ENCODE assay signal across 10 mouse cellular contexts in the genomic region with DNA sequence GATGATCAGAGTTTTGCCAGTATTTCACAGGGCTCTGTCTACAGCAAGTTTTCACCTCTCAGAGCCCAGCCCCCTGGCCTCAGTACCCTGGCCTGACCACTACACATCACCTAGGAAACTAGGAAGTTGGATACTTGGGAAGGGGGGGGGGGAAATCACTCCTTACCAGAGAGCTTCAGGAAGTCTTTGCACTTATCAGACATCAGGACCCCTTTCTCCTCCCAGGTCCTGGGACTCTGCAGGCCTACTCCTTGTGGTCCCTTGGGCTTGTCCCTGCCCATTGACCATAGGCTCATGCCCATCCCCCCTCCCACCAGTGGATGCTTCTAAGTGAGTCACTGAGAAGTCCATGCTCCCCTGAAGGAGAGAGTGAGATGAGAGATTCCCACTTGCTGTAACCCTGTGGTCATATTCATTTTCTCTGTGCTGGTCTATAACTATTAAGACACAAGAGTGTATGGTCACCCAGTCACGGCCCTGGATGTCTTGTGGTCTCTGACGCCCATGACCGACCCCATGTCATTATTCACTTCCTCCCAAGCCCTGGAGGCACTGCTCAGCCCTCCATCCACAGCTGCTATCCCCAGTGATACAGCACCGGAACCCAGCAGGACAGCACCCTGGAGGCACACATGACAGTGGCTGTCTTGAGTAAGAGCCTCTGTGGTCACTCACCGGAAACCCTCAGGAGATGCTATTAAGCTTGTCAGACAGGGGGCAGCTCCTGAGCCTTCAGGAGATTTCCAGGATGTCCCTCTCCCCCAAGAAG.
DNase-seq lines count a peak whose midpoint lies in the region; ATAC-seq and TF ChIP-seq lines count a peak whose summit lies in the region.
"Had no signal": no experiment of that assay in that cellular context is flagged by ENCODE, and none has a peak within 500 bp of the region (broad histone marks: within the 10 kb centered on the region; RNA-seq: fewer than 3 reads in every experiment).

No protein-coding gene starts in this region.

- H3K9ac ChIP-seq in embryonic facial prominence, embryonic 15.5 days: no peak overlapping the region
- no peak overlapping the region for H3K9ac ChIP-seq in limb, embryonic 11.5 days (ENCODE audit: low read length)
- no peak overlapping the region for H3K9ac ChIP-seq in neural tube, embryonic 13.5 days

- ATAC-seq in embryonic facial prominence, embryonic 15.5 days (ENCODE audit: insufficient number of reproducible peaks, low FRiP score, low TSS enrichment, low read depth): no peak
- peak; percentile 32; the same call in 1 of the 2 replicates for ATAC-seq in limb, embryonic 11.5 days (ENCODE audit: insufficient number of reproducible peaks, low FRiP score, low TSS enrichment, low read depth)
- ATAC-seq in neural tube, embryonic 13.5 days (ENCODE audit: low read depth): peak; percentile 13; the same call in 1 of the 2 replicates

- WGBS in embryonic facial prominence, embryonic 15.5 days: 75% methylated on average over 5 of the region's 5 CpGs
- WGBS in limb, embryonic 11.5 days: 81% methylated on average over 5 of the region's 5 CpGs
- WGBS in neural tube, embryonic 13.5 days: 67% methylated on average over 5 of the region's 5 CpGs

- no peak for DNase-seq in left cerebral cortex, adult 2 months (ENCODE audit: extremely low spot score in 1 of 2, low spot score in 2 of 2)
- no peak for DNase-seq in left cerebral cortex, adult 18-20 months (ENCODE audit: low spot score in 2 of 2)
- no peak for DNase-seq in limb, embryonic 11.5 days (ENCODE audit: low spot score)
- no peak for DNase-seq in ovary, adult 18-20 months (ENCODE audit: low spot score)
- no peak for DNase-seq in adrenal gland, postnatal 25 days
- DNase-seq in thymus, adult 18-20 months: no peak
- DNase-seq: adrenal gland, postnatal 36 days; gastrocnemius, postnatal 14 days had no signal

- H3K36me3 ChIP-seq in embryonic facial prominence, embryonic 15.5 days: no peaks in the 10 kb centered on the region
- H3K36me3 ChIP-seq in limb, embryonic 11.5 days (ENCODE audit: control insufficient read depth, insufficient read depth, low read length): no peaks in the 10 kb centered on the region
- H3K36me3 ChIP-seq in neural tube, embryonic 13.5 days: no peaks in the 10 kb centered on the region

- H3K4me3 ChIP-seq in left cerebral cortex, adult 2 months: no peak overlapping the region
- H3K4me3 ChIP-seq in embryonic facial prominence, embryonic 15.5 days (replicated peaks): no peak overlapping the region
- H3K4me3 ChIP-seq in limb, embryonic 11.5 days (ENCODE audit: low read depth, low read length): no peak overlapping the region
- H3K4me3 ChIP-seq in neural tube, embryonic 13.5 days: no peak overlapping the region

- TF ChIP-seq CTCF in left cerebral cortex, adult 2 months (IDR thresholded peaks at IDR 0.05): no peak

- no peaks in the 10 kb centered on the region for H3K9me3 ChIP-seq in embryonic facial prominence, embryonic 15.5 days (replicated peaks)
- no peaks in the 10 kb centered on the region for H3K9me3 ChIP-seq in limb, embryonic 11.5 days (ENCODE audit: control insufficient read depth, low read length)
- H3K9me3 ChIP-seq in neural tube, embryonic 13.5 days: no peaks in the 10 kb centered on the region

- no peaks in the 10 kb centered on the region for H3K27me3 ChIP-seq in embryonic facial prominence, embryonic 15.5 days
- no peaks in the 10 kb centered on the region for H3K27me3 ChIP-seq in limb, embryonic 11.5 days (ENCODE audit: control insufficient read depth, insufficient read depth, low read length)
- H3K27me3 ChIP-seq in neural tube, embryonic 13.5 days: no peaks in the 10 kb centered on the region

- intact Hi-C loops in left cerebral cortex, adult 2 months (cut with DNase I): no loop called here

- H3K4me1 ChIP-seq in embryonic facial prominence, embryonic 15.5 days: peaks cover 24% of the 10 kb centered on the region
- peaks cover 21% of the 10 kb centered on the region for H3K4me1 ChIP-seq in limb, embryonic 11.5 days (ENCODE audit: control insufficient read depth, insufficient read depth, low read length)
- H3K4me1 ChIP-seq in neural tube, embryonic 13.5 days (replicated peaks): peaks cover 19% of the 10 kb centered on the region

- H3K4me2 ChIP-seq in embryonic facial prominence, embryonic 15.5 days (replicated peaks): peak overlapping the region; percentile 29; the same call in 1 of the 2 replicates
- H3K4me2 ChIP-seq in limb, embryonic 11.5 days (ENCODE audit: low read depth, severe bottlenecking): no peak overlapping the region
- peak overlapping the region; percentile 13; the same call in 1 of the 2 replicates for H3K4me2 ChIP-seq in neural tube, embryonic 13.5 days

- H3K27ac ChIP-seq in left cerebral cortex, adult 2 months: peak overlapping the region; percentile 82
- peak overlapping the region; percentile 51 for H3K27ac ChIP-seq in embryonic facial prominence, embryonic 15.5 days (replicated peaks)
- H3K27ac ChIP-seq in limb, embryonic 11.5 days (replicated peaks; ENCODE audit: low read depth, low read length): 0 out of 2 replicates have a peak overlapping the region, but pooled peaks have one; percentile 42
- H3K27ac ChIP-seq in neural tube, embryonic 13.5 days (replicated peaks): peak overlapping the region; percentile 59
